Mouse (Mus musculus) intestine, embryonic 15.5 days (tissue): ENCODE measurements around the gene Scml4. TPM values are rescaled to one million over a fixed set of nuclear protein-coding genes. Genes with fewer than 3 reads are reported as not detected.

Experiments used
- ATAC-seq: fragments of 200-750 bp; cut with Nextera tagmentation; 2 replicates; pipeline ENCODE4 v1.8.0; 2017; ENCODE audit warnings: moderate TSS enrichment, moderate library complexity
- H3K27ac ChIP-seq: fragments of 300-500 bp; sonication (generic); 2 replicates; pipeline ENCODE4 v1.5.1; 2015; ENCODE audit warnings: mild to moderate bottlenecking, inconsistent platforms
- H3K27me3 ChIP-seq: fragments of 300-500 bp; sonication (generic); replicated peaks from 2 replicates; pipeline ENCODE4 v1.6.1; 2015; ENCODE audit warnings: inconsistent platforms
- H3K36me3 ChIP-seq: fragments of 300-500 bp; sonication (generic); 2 replicates; pipeline ENCODE4 v1.6.1; 2015; ENCODE audit warnings: inconsistent platforms
- H3K4me1 ChIP-seq: fragments of 300-500 bp; sonication (generic); replicated peaks from 2 replicates; pipeline ENCODE4 v1.6.1; 2015; ENCODE audit warnings: inconsistent platforms
- H3K4me2 ChIP-seq: fragments of 300-500 bp; sonication (generic); replicated peaks from 2 replicates; pipeline ENCODE4 v1.6.1; 2015; ENCODE audit warnings: mild to moderate bottlenecking, inconsistent platforms
- H3K4me3 ChIP-seq: fragments of 300-500 bp; sonication (generic); replicated peaks from 2 replicates; pipeline ENCODE4 v1.5.1; 2015; ENCODE audit warnings: inconsistent platforms
- H3K9ac ChIP-seq: fragments of 300-500 bp; sonication (generic); 2 replicates; pipeline ENCODE4 v1.6.1; 2015; ENCODE audit warnings: inconsistent platforms
- H3K9me3 ChIP-seq: fragments of 300-500 bp; sonication (generic); 2 replicates; pipeline ENCODE4 v1.6.1; 2016; ENCODE audit warnings: inconsistent platforms
- WGBS: fragments of 180-500 bp; shearing (Covaris S2); methylation state at CpG from one replicate; pipeline ENCODE4 v1.1.7; 2015; 5-methylcytosine and 5-hydroxymethylcytosine counted together
- polyA plus RNA-seq: library from polyadenylated mRNA; unstranded; fragments of >200 nt; fragmentation: Nextera tagmentation; extraction: Ambion mirVana; gene quantifications from 2 replicates; pipeline ENCODE4 v1.2.1, GENCODE M21; 2015

Scml4 gene
- polyA plus RNA-seq, 1 experiment from 2014 or later = 29.3 TPM

DNA sequence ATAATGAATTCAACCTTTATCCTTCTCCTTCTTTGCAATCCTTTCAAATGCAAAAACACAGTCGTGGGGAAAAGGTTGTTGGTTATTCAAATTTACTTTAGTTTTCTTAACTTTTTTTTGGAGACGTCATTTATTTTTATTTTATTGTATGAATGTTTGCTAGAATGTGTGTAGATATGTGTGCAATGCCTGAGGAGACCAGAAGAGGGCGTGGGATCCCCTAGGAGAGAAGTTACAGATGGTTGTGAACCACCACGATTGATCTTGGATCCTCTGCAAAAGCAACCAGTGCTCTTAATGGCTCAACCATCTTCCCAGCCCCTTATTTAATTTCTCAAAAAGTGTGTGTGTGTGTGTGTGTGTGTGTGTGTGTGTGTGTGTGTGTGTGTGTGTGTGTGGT is 53.0 kb downstream of the Scml4 start:
- no peaks in the 10 kb centered on the region for H3K27me3 ChIP-seq
- no peak overlapping the region for H3K4me3 ChIP-seq
- H3K9ac ChIP-seq = no peak overlapping the region
- ATAC-seq = no peak
- H3K27ac ChIP-seq = no peak overlapping the region
- H3K4me2 ChIP-seq = no peak overlapping the region
- no peaks in the 10 kb centered on the region for H3K36me3 ChIP-seq
- WGBS = 53% methylated on average over 4 of the region's 4 CpGs
- no peaks in the 10 kb centered on the region for H3K9me3 ChIP-seq
- peaks cover 4% of the 10 kb centered on the region for H3K4me1 ChIP-seq

DNA sequence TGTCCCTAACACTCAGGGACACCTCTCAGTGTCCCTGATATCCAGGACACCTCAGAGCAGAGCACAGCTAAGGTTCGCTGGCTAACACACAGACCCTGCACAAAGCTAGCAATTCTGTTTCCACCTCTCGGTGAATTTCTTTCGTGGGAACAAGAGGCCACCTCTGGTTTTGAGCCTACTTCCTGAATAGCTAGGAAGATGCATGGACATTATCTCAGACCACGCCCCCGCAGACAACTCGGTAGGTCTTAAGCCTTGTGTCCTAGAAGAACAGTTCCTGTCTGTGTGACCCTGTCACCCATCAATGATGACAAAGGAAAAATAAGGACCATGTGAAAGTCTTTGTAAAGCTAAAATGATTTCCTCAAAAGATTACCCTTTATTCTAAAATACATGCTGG is 54.0 kb downstream of the Scml4 start:
- H3K27ac ChIP-seq = no peak overlapping the region

DNA sequence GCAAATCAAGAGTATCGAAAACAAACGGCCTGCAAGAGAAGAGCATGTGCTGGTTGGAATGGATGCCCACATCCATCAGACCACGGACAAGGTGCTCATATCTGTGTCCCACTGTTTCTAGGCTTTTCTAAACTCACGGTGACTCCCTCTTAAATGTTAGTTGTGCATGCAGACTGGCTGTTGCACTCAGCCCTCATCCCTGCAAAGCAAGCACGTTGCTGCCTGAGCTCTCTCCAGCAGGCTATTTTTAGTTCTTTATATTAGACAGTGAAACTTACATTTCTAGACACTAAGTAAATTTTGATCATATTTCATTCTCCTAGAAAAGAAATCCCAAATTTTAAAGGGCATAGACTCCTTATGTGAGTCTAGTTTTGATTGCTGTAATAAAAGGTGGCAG is 57.2 kb downstream of the Scml4 start:
- Histone ChIP-seq H3K27ac (no peak overlapping the region), H3K27me3 (no peaks in the 10 kb centered on the region), H3K36me3 (no peaks in the 10 kb centered on the region), H3K4me2 (no peak overlapping the region), H3K4me1 (no peaks in the 10 kb centered on the region), H3K9me3 (no peaks in the 10 kb centered on the region), H3K4me3 (no peak overlapping the region), H3K9ac (no peak overlapping the region)
- ATAC-seq = no peak
- 68% methylated on average over 5 of the region's 5 CpGs for WGBS

More for the DNA sequence above, 54.0 kb downstream of the Scml4 start:
- H3K4me2 ChIP-seq = no peak overlapping the region
- H3K4me3 ChIP-seq = no peak overlapping the region
- WGBS = 49% methylated on average over 6 of the region's 6 CpGs
- no peaks in the 10 kb centered on the region for H3K27me3 ChIP-seq
- no peaks in the 10 kb centered on the region for H3K9me3 ChIP-seq
- H3K36me3 ChIP-seq = no peaks in the 10 kb centered on the region
- ATAC-seq = no peak
- peaks cover 4% of the 10 kb centered on the region for H3K4me1 ChIP-seq
- no peak overlapping the region for H3K9ac ChIP-seq

DNA sequence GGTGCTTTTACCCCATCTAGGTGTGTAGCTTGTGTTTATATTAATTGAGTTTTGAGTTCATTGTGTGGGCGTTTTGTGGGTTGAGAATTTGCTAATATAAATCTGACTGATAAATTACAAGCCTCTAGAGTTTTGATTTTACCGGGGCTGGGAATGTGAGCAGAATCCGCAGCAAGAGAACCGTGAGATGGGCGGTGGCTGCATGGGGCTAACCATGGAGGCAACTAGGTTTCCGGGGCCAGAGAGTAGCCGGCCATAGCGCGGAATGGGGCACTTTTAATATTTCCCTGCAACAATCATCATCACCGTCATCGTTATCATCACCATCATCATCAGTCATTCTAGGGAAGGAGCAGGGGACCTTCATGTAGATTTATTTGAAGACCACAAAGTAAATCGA is 59.6 kb downstream of the Scml4 start:
- H3K27me3 ChIP-seq = no peaks in the 10 kb centered on the region

DNA sequence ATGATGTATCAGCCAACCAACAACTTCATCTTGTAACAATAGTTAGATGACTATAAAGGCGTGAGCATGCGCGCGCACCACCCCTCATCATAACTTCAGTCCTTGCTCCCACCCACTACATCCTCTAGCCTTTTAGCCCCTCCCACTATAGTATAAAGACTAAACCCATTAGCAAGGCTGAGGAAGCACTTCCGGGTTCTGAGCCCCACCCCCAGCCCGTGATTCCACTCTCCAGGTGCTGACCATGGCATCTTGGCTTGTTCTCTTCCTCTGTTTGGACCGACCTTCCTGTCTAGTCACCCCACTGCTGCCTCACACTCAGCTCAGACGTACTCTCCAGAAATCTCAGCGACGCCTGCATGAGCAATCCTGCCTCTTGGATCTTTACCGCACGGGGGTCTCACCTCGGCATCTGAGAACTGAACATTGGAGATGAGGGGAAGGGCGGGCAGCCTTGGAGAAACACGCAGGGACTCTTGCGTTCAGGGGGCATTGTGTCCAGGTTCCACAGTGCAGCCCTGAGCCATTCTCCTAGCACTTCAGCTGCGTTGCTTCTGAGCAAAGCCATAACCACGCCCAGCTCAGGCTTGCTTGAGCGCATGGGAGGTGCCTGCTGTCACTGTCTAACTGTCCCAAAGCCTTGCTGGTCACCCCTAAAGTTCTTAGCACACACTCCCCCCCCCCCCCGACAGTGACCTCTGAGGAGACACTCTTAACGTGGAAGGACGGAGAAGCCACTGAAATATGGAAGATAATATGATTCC is 65.1 kb downstream of the Scml4 start:
- 68% methylated on average over 22 of the region's 22 CpGs for WGBS

More for the DNA sequence above, 59.6 kb downstream of the Scml4 start:
- Histone ChIP-seq H3K4me1 (no peaks in the 10 kb centered on the region), H3K4me2 (no peak overlapping the region), H3K9ac (no peak overlapping the region), H3K27ac (no peak overlapping the region), H3K9me3 (no peaks in the 10 kb centered on the region), H3K4me3 (no peak overlapping the region), H3K36me3 (no peaks in the 10 kb centered on the region)
- ATAC-seq = no peak
- WGBS = 91% methylated on average over 12 of the region's 12 CpGs

DNA sequence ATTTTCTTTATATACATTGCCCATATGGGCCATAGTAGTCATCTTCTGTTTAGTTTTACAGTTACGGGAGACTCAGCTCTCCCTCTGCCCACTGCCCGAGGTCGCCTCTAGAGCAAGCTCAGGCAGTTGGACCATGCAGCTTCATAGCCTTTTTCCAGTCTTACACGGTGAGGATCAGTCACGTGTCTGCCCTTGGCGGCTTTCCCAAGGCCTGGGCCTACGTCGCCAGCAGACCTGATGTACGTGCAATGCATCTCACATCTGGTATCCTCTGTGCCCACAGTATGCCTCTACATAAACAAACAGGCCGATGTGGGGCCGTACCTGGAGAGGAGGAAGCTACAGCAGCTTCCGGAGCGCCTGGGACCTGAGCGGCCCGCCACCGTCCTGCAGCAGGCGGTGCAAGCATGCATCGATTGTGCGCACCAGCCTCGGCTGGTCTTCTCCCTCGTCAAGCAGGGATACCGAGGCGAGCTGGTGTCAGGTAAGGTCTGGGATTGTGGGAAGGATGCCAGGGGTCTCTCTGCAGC is 70.0 kb downstream of the Scml4 start:
- Histone ChIP-seq H3K9me3 (no peaks in the 10 kb centered on the region), H3K27ac (no peak overlapping the region), H3K36me3 (no peaks in the 10 kb centered on the region), H3K27me3 (no peaks in the 10 kb centered on the region), H3K9ac (no peak overlapping the region), H3K4me1 (peaks cover 8% of the 10 kb centered on the region), H3K4me3 (no peak overlapping the region), H3K4me2 (no peak overlapping the region)
- ATAC-seq = no peak
- WGBS = 81% methylated on average over 23 of the region's 23 CpGs

More for the DNA sequence above, 65.1 kb downstream of the Scml4 start:
- no peaks in the 10 kb centered on the region for H3K36me3 ChIP-seq
- H3K4me1 ChIP-seq = no peaks in the 10 kb centered on the region
- H3K27me3 ChIP-seq = no peaks in the 10 kb centered on the region
- H3K9ac ChIP-seq = no peak overlapping the region
- H3K27ac ChIP-seq = no peak overlapping the region
- no peaks in the 10 kb centered on the region for H3K9me3 ChIP-seq
- peak; percentile 75; the same call in 1 of the 2 replicates for ATAC-seq
- peak overlapping the region; percentile 22; the same call in 1 of the 2 replicates for H3K4me2 ChIP-seq
- H3K4me3 ChIP-seq = no peak overlapping the region; the same call in 1 of the 2 replicates

DNA sequence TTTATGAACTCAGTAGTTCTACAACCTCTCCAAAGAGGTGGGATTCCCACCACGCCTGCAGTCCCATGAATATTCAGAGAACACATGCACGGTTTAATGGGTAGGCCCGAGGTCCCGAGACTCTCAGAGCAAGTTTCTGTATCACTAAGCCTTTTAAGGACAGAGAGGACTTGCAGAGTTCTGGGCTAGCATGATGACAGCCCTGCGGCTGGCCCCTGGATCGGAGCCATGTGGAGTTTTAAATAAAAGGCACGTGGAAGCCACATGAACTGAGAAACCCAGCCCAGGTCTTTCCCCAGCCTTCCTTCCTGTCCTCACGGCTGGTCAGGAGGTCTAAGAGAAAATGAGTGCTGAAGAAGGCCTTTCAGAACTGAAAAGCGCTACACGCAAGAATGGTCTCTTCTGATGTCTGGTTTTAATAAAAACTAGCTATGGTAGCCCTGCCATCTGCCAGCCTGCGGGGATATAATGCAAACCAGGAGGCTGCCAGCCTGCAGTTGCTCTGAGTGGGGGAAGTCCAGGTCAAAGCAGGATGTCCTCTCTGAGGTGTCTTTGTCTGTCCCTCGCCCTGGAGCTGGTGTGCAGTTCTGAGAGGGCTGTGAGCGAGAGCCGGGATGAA is 72.8 kb downstream of the Scml4 start:
- Histone ChIP-seq H3K36me3 (no peaks in the 10 kb centered on the region), H3K4me3 (no peak overlapping the region), H3K9ac (no peak overlapping the region), H3K4me1 (peaks cover 8% of the 10 kb centered on the region), H3K4me2 (no peak overlapping the region), H3K27ac (no peak overlapping the region), H3K27me3 (no peaks in the 10 kb centered on the region), H3K9me3 (no peaks in the 10 kb centered on the region)
- no peak for ATAC-seq
- 71% methylated on average over 14 of the region's 14 CpGs for WGBS

DNA sequence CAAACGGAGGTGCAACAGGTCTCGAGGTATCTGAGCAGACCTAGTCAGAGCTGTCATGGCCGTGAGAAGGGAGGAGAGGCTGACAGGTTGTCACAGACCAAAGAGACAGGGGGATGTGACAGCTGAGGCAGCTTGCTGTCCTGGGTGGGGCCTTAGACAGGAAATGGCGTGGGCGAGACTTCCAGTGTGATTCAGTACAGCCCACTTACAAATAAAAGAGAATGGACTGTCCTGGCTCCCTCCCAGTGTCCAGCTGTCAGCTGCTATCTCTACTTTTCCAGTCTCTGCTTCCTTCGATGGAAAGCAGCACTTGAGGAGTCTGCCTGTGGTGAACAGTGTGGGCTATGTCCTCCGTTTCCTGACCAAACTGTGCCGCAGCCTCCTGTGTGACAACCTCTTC is 74.5 kb downstream of the Scml4 start:
- ATAC-seq = peak; percentile 27; the same call in 1 of the 2 replicates
- peak overlapping the region; percentile 34; the same call in 1 of the 2 replicates for H3K27ac ChIP-seq
- WGBS = 46% methylated on average over 8 of the region's 8 CpGs

DNA sequence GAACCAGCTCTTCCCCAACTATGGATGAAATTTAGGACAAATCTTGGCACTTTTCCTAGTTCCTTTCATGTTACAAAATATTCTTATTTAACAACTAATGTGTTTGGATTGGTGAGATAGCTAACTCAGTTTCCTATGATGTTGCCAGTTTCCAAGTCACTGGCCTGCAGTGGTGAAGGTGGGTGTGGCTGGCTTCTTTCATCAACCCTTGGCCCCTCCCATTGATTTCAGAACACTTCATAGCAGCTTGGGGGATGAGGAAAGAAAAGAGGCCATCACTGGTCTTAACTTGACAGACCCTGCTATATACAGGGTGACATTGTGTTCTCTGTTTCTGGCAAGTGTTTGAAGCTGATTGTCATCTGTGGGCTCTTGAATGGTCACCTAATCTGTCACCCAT is 76.0 kb downstream of the Scml4 start:
- Histone ChIP-seq H3K9ac (no peak overlapping the region), H3K9me3 (no peaks in the 10 kb centered on the region), H3K4me3 (no peak overlapping the region), H3K4me2 (no peak overlapping the region), H3K27ac (0 out of 2 replicates have a peak overlapping the region, but pooled peaks have one; percentile 0), H3K4me1 (peaks cover 13% of the 10 kb centered on the region), H3K36me3 (no peaks in the 10 kb centered on the region), H3K27me3 (no peaks in the 10 kb centered on the region)
- ATAC-seq = no peak

More for the DNA sequence above, 74.5 kb downstream of the Scml4 start:
- no peak overlapping the region for H3K9ac ChIP-seq
- H3K9me3 ChIP-seq = no peaks in the 10 kb centered on the region
- H3K36me3 ChIP-seq = no peaks in the 10 kb centered on the region
- no peak overlapping the region for H3K4me3 ChIP-seq
- peaks cover 10% of the 10 kb centered on the region for H3K4me1 ChIP-seq
- H3K27me3 ChIP-seq = no peaks in the 10 kb centered on the region
- H3K4me2 ChIP-seq = no peak overlapping the region

DNA sequence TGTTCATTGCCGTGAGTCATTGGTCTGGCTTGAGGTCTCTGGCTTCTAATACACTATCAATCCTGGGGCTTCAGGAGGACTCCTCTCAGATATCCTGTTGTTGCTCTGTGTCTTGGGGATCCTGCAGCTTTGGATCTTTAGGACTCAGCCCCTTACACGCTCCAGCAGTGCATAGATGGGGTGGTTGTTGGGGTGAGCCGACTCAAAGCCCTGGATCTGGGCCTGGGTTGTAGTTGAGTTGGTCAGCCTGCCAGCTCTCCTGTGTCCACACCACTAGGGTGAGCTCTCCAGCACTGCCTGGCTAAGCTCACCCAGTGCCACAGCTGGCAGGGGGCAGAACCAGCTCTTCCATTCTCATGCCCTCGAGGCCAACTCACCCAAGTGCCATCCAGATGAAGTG is 78.2 kb downstream of the Scml4 start:
- ATAC-seq = no peak
- no peaks in the 10 kb centered on the region for H3K9me3 ChIP-seq

DNA sequence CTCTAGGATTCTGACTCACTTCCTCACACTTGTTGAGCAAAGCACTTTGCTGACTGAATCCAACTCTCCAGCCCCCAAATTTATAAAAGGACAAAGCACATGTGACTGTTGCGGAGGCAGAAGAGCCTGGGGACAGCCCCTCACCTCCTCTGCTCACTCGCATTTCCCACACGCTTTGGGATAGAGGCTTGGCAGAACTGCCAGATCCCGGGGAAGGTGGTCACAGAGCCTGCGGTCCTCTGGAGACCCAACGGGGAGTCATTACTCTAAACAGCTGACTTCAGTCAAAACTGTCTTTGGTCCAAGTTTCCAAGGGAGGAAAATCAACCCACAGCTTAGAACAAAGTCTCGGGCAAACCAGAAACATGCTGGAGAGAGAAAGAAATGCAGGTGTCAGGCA is 79.5 kb downstream of the Scml4 start:
- no peak overlapping the region for H3K9ac ChIP-seq
- H3K4me2 ChIP-seq = peak overlapping the region; percentile 33; the same call in 1 of the 2 replicates
- peak overlapping the region; percentile 92 for H3K27ac ChIP-seq
- H3K36me3 ChIP-seq = no peaks in the 10 kb centered on the region
- H3K9me3 ChIP-seq = no peaks in the 10 kb centered on the region
- peaks cover 9% of the 10 kb centered on the region for H3K4me1 ChIP-seq
- ATAC-seq = peak; percentile 2; the same call in 1 of the 2 replicates
- H3K4me3 ChIP-seq = no peak overlapping the region
- no peaks in the 10 kb centered on the region for H3K27me3 ChIP-seq
- 65% methylated on average over 7 of the region's 7 CpGs for whole genome bisulfite sequencing

More for the DNA sequence above, 78.2 kb downstream of the Scml4 start:
- Histone ChIP-seq H3K27me3 (no peaks in the 10 kb centered on the region), H3K9ac (no peak overlapping the region), H3K4me1 (peaks cover 13% of the 10 kb centered on the region), H3K27ac (no peak overlapping the region), H3K4me3 (no peak overlapping the region), H3K4me2 (no peak overlapping the region), H3K36me3 (no peaks in the 10 kb centered on the region)
- 85% methylated on average over 4 of the region's 4 CpGs for WGBS

DNA sequence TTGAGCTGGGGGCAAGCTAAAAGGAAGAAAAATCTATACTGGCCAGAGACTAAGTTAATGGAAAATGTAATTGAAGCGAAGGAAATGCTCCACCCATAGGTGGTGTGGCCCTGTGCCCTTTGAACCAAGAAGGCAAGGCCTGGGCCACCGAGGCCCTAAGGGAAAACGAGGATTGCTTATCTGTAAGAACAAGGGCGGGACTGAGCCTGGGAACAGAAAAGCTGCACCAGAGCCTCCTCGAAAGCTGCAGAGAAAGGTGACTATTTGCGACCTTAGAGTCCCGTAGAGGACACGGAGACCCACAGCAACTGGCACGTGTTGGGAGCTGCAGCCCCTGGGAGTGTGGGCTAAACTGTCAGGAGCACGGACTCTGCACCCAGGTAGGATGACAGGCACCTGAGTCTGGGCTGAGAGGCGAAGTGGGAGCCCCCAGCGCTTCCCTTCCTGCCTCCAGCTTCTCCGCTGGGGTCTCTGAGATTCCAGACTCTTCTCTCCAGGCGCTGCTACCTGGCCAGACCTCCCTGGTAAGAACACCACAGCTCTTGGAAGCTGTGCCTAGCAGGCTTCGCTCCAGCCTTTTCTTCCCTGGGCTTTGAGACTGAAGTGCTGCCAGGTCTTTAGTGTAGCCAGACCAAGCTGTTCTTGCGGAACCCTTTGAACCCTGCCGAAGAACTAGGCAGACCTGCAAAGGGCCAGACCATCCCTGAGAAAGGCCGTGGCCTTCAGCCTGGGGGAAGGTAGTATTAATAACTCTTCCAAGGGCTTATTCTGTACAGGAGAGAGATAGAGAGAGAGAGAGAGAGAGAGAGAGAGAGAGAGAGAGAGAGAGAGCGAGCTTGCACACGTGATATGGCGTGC is 80.3 kb downstream of the Scml4 start:
- ATAC-seq = peak; percentile 93
- Histone ChIP-seq H3K27me3 (no peaks in the 10 kb centered on the region), H3K9ac (peak overlapping the region; percentile 50), H3K36me3 (no peaks in the 10 kb centered on the region), H3K4me3 (peak overlapping the region; percentile 42), H3K4me1 (0 out of 2 replicates have a peak, but pooled peaks cover 5% of the 10 kb centered on the region), H3K4me2 (peak overlapping the region; percentile 55), H3K27ac (peak overlapping the region; percentile 92), H3K9me3 (no peaks in the 10 kb centered on the region)
- 57% methylated on average over 21 of the region's 21 CpGs for WGBS
